Mouse (Mus musculus): ENCODE measurements around the gene Rab14.

DNA sequence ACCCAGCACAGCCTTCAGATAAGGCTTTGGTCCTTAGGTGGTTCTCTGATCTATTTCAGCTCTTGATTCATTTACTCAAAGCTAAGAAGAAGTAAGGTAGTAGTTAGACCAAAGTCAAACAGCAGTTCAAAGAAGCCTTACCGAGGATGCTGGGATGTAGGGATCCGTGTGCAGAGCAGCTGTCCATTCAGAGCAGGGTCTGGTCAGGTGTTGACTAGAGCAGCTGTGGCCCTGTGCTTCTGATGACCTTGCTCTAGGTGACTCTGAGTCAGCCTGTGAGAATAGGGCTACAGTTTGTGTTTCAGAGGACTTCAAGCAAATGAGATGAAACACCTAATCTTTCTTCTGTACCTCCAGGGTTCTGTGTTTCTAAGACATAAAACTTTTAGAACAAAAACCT, 31.5 kb downstream of the Rab14 start:
- TF ChIP-seq CTCF (IDR thresholded peaks at IDR 0.05; ENCODE audit: low read depth) = no peak
- no peak for TF ChIP-seq EP300 (IDR thresholded peaks at IDR 0.05; ENCODE audit: low read depth)

All from liver, postnatal 0 days (tissue).